Mouse (Mus musculus) effector memory CD4-positive, alpha-beta T cell, adult 5 months (primary cell): ENCODE data around the gene Olfr1394. TPM values are rescaled to one million over a fixed set of nuclear protein-coding genes. Genes with fewer than 3 reads are reported as not detected.

Source experiments
- polyA plus RNA-seq: library from polyadenylated mRNA; unstranded; fragments of 100-300 nt; shearing (Covaris generic); gene quantifications from one replicate; pipeline ENCODE4 v1.2.1, GENCODE M21; 2017

Olfr1394 gene
- not detected for polyA plus RNA-seq

DNA sequence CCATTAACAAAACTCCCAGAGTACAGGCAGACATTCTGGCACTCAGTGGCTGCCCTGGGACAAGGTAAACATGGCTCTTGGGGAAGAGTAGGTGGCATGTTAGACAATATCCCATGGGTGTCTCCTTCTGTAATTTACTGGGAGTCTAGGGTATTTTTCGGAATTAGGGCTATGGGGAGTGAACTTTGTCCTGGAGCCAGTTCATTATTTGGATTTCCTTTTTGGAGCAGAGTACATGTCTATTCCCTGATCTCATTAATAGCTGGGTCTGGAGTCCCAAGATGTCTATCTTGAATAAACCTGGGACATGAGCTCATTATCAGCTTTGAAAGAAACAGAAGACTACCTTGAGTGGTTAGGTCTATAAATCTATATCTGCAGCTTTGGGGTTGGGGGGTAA lies at the start of gene Olfr1394:
Gene Olfr1394, plus strand, starts transcription at position 301 of the 400 bp plus-strand sequence.

DNA sequence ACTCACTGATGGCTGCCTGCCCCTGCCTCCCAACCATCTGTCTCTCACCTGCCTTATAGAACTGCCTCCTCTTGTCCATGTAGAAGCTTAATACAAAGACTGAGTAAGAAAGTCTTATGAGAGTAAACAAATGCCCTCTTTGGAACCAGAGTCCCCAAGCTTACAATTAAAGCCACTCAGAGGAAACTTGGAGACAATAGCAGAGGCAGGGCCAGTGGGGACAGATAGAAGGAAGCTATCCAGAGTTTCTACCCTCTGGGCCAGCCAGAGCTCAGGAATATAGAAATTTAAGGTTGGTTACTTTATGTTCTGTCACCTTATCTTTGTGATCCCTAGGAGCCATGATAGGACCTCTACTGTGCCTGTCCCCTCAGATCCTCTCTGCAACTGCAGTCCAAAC lies 39.4 kb upstream of the Olfr1394 start, which contains the start of gene Olfr1396:
Gene Olfr1396, minus strand, starts transcription at position 101 of the 400 bp plus-strand sequence.

DNA sequence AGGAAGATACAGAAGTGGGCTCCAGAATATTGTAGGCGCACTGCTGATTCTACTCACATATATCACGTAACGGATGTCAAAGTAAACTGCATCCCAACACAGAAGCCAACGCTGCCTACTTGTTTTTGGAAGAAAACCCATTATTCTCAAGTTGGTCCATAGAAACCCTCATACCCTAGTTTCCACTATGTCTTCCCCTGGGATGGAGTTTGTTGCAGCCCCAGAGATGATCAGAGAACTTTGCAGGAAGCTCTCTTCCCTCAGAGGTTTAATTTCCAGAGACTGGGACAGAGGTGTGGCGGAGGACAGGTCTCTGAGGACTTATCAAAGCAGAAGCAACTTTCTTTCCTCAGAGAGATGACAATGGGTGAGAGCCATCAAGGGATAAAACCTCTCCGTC lies 12.2 kb upstream of the Olfr1394 start, which contains the start of gene Olfr1395:
Gene Olfr1395, plus strand, starts transcription at position 301 of the 400 bp plus-strand sequence.

DNA sequence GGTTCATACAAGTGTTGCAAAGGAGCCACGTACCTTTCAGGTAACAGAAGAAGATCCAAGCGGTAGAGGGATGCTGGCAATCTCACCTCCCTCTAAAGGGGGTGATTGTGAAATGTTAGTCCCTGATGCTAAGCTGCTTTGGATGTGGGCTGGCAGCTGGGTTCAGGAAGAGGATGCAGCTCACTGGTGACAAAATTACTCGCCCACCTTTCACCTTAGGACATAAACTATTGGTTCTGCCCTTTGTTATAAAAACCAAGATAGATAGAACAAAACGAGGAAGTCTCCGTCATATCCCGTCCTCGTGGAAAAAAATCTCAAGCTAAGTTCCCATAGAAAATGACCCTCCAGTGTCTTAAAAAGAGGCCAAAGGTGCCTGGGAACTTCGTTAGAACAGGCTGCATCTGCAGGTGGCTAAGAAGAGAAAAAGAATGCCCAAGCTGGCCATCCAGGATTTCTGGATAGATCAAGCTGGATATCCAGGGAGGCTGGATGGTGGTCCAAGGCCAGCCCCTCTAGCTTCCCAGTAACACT lies 32.8 kb downstream of the Olfr1394 start, which contains the start of gene Btnl9:
Gene Btnl9, minus strand, starts transcription at position 205 of the 534 bp plus-strand sequence.

DNA sequence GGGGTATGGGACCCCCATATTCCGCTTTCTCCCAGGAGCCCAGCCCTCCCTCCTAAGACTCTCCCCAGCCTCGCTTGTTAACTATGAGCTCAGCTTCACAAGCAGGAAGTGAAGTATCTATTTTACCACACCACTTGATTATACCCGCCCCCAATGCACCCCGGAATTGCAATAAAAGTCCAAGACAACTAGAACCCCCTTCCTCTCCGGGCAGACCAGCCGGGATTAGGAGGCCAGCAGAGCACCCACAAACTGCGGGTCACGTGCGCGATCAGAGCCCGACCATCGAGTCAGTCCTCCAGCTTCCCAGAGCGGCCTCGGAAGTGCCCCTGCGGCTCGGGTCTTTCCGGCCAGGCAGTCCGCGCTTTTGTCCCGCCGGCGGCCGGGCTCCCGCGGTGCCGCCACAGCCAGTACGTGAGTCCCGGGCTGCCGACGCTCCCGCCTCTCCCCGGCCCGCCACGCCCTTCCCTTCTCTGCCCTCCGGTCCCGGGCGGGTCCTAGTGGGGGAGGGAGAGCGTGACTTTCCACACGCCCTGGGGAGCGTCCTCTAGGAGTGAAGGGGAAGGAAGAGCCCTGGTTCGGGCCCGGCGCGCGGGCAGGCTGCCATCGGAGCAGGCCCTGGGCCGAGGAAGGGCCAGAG lies 49.1 kb downstream of the Olfr1394 start, which contains the start of gene Zfp62:
Gene Zfp62, plus strand, starts transcription at position 164 of the 640 bp plus-strand sequence.

Other genes with a start within 250 kb of the Olfr1394 start
- gene Psme2b, start 208.2 kb upstream of the Olfr1394 start, polyA plus RNA-seq = 102 TPM
- gene Olfr56, start 175.5 kb upstream of the Olfr1394 start, polyA plus RNA-seq = 0.65 TPM
- 87.6 TPM for gene 9930111J21Rik1, start 175.0 kb upstream of the Olfr1394 start, polyA plus RNA-seq
- gene Gm12185, start 162.2 kb upstream of the Olfr1394 start, polyA plus RNA-seq = 0.76 TPM
- 55.4 TPM for gene Tgtp1, start 160.2 kb upstream of the Olfr1394 start, polyA plus RNA-seq
- 73.9 TPM for gene 9930111J21Rik2, start 103.1 kb upstream of the Olfr1394 start, polyA plus RNA-seq
- 90.7 TPM for gene Tgtp2, start 90.2 kb upstream of the Olfr1394 start, polyA plus RNA-seq
- 130 TPM for gene Ifi47, start 77.8 kb upstream of the Olfr1394 start, polyA plus RNA-seq
- not detected for gene Olfr1396, start 39.5 kb upstream of the Olfr1394 start, polyA plus RNA-seq
- not detected for gene Olfr1395, start 12.1 kb upstream of the Olfr1394 start, polyA plus RNA-seq
- gene Btnl9, start 32.8 kb downstream of the Olfr1394 start, polyA plus RNA-seq = not detected
- gene Zfp62, start 48.9 kb downstream of the Olfr1394 start, polyA plus RNA-seq = 69.8 TPM
- 32.3 TPM for gene Mgat1, start 89.8 kb downstream of the Olfr1394 start, polyA plus RNA-seq
- gene Olfr1393, start 123.9 kb downstream of the Olfr1394 start, polyA plus RNA-seq = not detected
- not detected for gene Olfr1392, start 130.9 kb downstream of the Olfr1394 start, polyA plus RNA-seq
- not detected for gene Olfr10, start 150.4 kb downstream of the Olfr1394 start, polyA plus RNA-seq
- not detected for gene Olfr1391, start 168.4 kb downstream of the Olfr1394 start, polyA plus RNA-seq
- not detected for gene Olfr1390, start 180.8 kb downstream of the Olfr1394 start, polyA plus RNA-seq